Mouse (Mus musculus) MEL (cell line): Measurements from ENCODE around the gene Pdcd1. TPM values are rescaled to one million over a fixed set of nuclear protein-coding genes. Genes with fewer than 3 reads are reported as not detected.

ENCODE experiments used
- DNase-seq: peaks from one replicate; pipeline ENCODE4 v3.0.0; 2011; ENCODE audit warnings: low read depth, low spot score
- H3K27ac ChIP-seq: 2 replicates; pipeline ENCODE4 v1.5.1; 2012; ENCODE audit warnings: low read depth, mild to moderate bottlenecking, control low read depth, low read length, moderate library complexity; ENCODE audit not compliant: control insufficient read depth
- H3K27me3 ChIP-seq, 2 experiments: fragments of 150-350 bp in 1 of 2; sonication (generic) in 1 of 2; 2 replicates each; pipeline ENCODE4 v1.6.1; 2012; ENCODE audit warnings: low read length in 2 of 2, mild to moderate bottlenecking in 2 of 2, improper control_type of control experiment in 1 of 2, moderate library complexity in 1 of 2; ENCODE audit not compliant: insufficient read depth in 2 of 2, control insufficient read depth in 1 of 2
- H3K36me3 ChIP-seq, 2 experiments: 2 replicates each; pipeline ENCODE4 v1.6.1; 2012 to 2014; ENCODE audit warnings: low read length in 2 of 2, improper control_type of control experiment in 1 of 2, inconsistent platforms in 1 of 2, mild to moderate bottlenecking in 1 of 2; ENCODE audit not compliant: insufficient read depth in 2 of 2, control insufficient read depth in 1 of 2
- H3K4me1 ChIP-seq, 2 experiments: fragments of 150-350 bp in 1 of 2; sonication (generic) in 1 of 2; 2 replicates each; pipeline ENCODE4 v1.6.1; 2012; ENCODE audit warnings: low read length in 2 of 2, improper control_type of control experiment in 1 of 2, mild to moderate bottlenecking in 1 of 2; ENCODE audit not compliant: insufficient read depth in 2 of 2, control insufficient read depth in 1 of 2
- H3K4me3 ChIP-seq, 2 experiments: fragments of 150-350 bp in 1 of 2; sonication (generic) in 1 of 2; 2 replicates each; pipeline ENCODE4 v1.5.1; 2012; ENCODE audit warnings: low read depth in 2 of 2, low read length in 2 of 2, mild to moderate bottlenecking in 2 of 2, moderate library complexity in 2 of 2, control low read depth in 1 of 2, improper control_type of control experiment in 1 of 2; ENCODE audit not compliant: control insufficient read depth in 1 of 2, insufficient read depth in 1 of 2
- H3K79me2 ChIP-seq: 2 replicates; pipeline ENCODE4 v1.6.1; 2012; ENCODE audit warnings: mild to moderate bottlenecking, low read length, moderate library complexity; ENCODE audit not compliant: control insufficient read depth, poor library complexity, insufficient read depth
- H3K9ac ChIP-seq: 2 replicates; pipeline ENCODE4 v1.6.1; 2012; ENCODE audit warnings: low read depth, mild to moderate bottlenecking, control low read depth, low read length, moderate library complexity; ENCODE audit not compliant: control insufficient read depth, poor library complexity, severe bottlenecking
- H3K9me3 ChIP-seq: fragments of 150-350 bp; sonication (generic); replicated peaks from 2 replicates; pipeline ENCODE4 v1.6.1; 2012; ENCODE audit warnings: mild to moderate bottlenecking, low read length, improper control_type of control experiment, moderate library complexity; ENCODE audit not compliant: insufficient read depth
- CHD1 ChIP-seq: IDR thresholded peaks from 2 replicates; pipeline ENCODE4 v1.6.1; 2012; ENCODE audit warnings: low read depth, mild to moderate bottlenecking, inconsistent platforms, low read length, improper control_type of control experiment
- CHD2 ChIP-seq: IDR thresholded peaks from 2 replicates; pipeline ENCODE4 v1.6.1; 2011; ENCODE audit warnings: low read length, improper control_type of control experiment
- CTCF ChIP-seq, 3 experiments: IDR thresholded peaks in 2 of 3; conservative IDR thresholded peaks in 1 of 3; 2 replicates each; pipeline ENCODE4 v1.5.1; 2011 to 2012; ENCODE audit warnings: low read length in 3 of 3, low read depth in 2 of 3, mild to moderate bottlenecking in 2 of 3, improper control_type of control experiment in 1 of 3, inconsistent platforms in 1 of 3, mixed read lengths in 1 of 3, moderate library complexity in 1 of 3; ENCODE audit not compliant: control insufficient read depth in 1 of 3, insufficient read depth in 1 of 3, poor library complexity in 1 of 3, severe bottlenecking in 1 of 3
- E2F4 ChIP-seq: IDR thresholded peaks from 2 replicates; pipeline ENCODE4 v1.6.1; 2011; ENCODE audit warnings: low read depth, low read length, improper control_type of control experiment, borderline replicate concordance
- ELF1 ChIP-seq: IDR thresholded peaks from 2 replicates; pipeline ENCODE4 v1.6.1; 2014; ENCODE audit warnings: low read depth, mild to moderate bottlenecking, inconsistent platforms, low read length, improper control_type of control experiment, moderate library complexity
- EP300 ChIP-seq, 2 experiments: IDR thresholded peaks; 2 replicates each; pipeline ENCODE4 v1.6.1; 2011; ENCODE audit warnings: improper control_type of control experiment in 2 of 2, low read length in 2 of 2, low read depth in 1 of 2, mild to moderate bottlenecking in 1 of 2
- ETS1 ChIP-seq: IDR thresholded peaks from 2 replicates; pipeline ENCODE4 v1.6.1; 2012; ENCODE audit warnings: low read depth, mild to moderate bottlenecking, inconsistent platforms, low read length, improper control_type of control experiment, moderate library complexity
- GABPA ChIP-seq: IDR thresholded peaks from 2 replicates; pipeline ENCODE4 v1.6.1; 2012; ENCODE audit warnings: low read depth, mild to moderate bottlenecking, inconsistent platforms, low read length, improper control_type of control experiment, moderate library complexity
- KAT2A ChIP-seq: conservative IDR thresholded peaks from 2 replicates; pipeline ENCODE4 v1.6.1; 2012; ENCODE audit warnings: low read depth, low read length, improper control_type of control experiment, inconsistent platforms
- MAFK ChIP-seq: IDR thresholded peaks from 2 replicates; pipeline ENCODE4 v1.6.1; 2011; ENCODE audit warnings: low read depth, mild to moderate bottlenecking, low read length, improper control_type of control experiment, borderline replicate concordance
- MAX ChIP-seq: IDR thresholded peaks from 2 replicates; pipeline ENCODE4 v1.6.1; 2011; ENCODE audit warnings: low read length, improper control_type of control experiment
- MAZ ChIP-seq: IDR thresholded peaks from 2 replicates; pipeline ENCODE4 v1.6.1; 2012; ENCODE audit warnings: low read depth, mild to moderate bottlenecking, inconsistent platforms, low read length, improper control_type of control experiment
- MEF2A ChIP-seq: IDR thresholded peaks from 2 replicates; pipeline ENCODE4 v1.6.1; 2014; ENCODE audit warnings: low read depth, mild to moderate bottlenecking, inconsistent platforms, low read length, improper control_type of control experiment; ENCODE audit not compliant: poor library complexity, insufficient replicate concordance, severe bottlenecking; ENCODE audit errors: extremely low read depth
- MXI1 ChIP-seq: IDR thresholded peaks from 2 replicates; pipeline ENCODE4 v1.6.1; 2011; ENCODE audit warnings: mild to moderate bottlenecking, low read depth, low read length, improper control_type of control experiment
- MYB ChIP-seq: IDR thresholded peaks from 2 replicates; pipeline ENCODE4 v1.6.1; 2011; ENCODE audit warnings: mild to moderate bottlenecking, low read depth, low read length, improper control_type of control experiment
- MYC ChIP-seq: IDR thresholded peaks from 2 replicates; pipeline ENCODE4 v1.6.1; 2011; ENCODE audit warnings: low read depth, mild to moderate bottlenecking, low read length, improper control_type of control experiment, moderate library complexity
- NELFE ChIP-seq: IDR thresholded peaks from 2 replicates; pipeline ENCODE4 v1.6.1; 2011; ENCODE audit warnings: low read depth, low read length, improper control_type of control experiment
- POLR2A ChIP-seq, 2 experiments: IDR thresholded peaks; 2 replicates each; pipeline ENCODE4 v1.6.1; 2011 to 2012; ENCODE audit warnings: low read length in 2 of 2, mild to moderate bottlenecking in 2 of 2, control low read depth in 1 of 2, improper control_type of control experiment in 1 of 2, low read depth in 1 of 2, moderate library complexity in 1 of 2; ENCODE audit not compliant: control insufficient read depth in 1 of 2, insufficient read depth in 1 of 2, poor library complexity in 1 of 2
- POLR2AphosphoS2 ChIP-seq: IDR thresholded peaks from 2 replicates; pipeline ENCODE4 v1.6.1; 2011; ENCODE audit warnings: low read length, improper control_type of control experiment
- RAD21 ChIP-seq: IDR thresholded peaks from 2 replicates; pipeline ENCODE4 v1.6.1; 2011; ENCODE audit warnings: mild to moderate bottlenecking, low read depth, low read length, improper control_type of control experiment
- RCOR1 ChIP-seq: IDR thresholded peaks from 2 replicates; pipeline ENCODE4 v1.6.1; 2012; ENCODE audit warnings: low read depth, mild to moderate bottlenecking, inconsistent platforms, low read length, improper control_type of control experiment
- SIN3A ChIP-seq: IDR thresholded peaks from 2 replicates; pipeline ENCODE4 v1.6.1; 2012; ENCODE audit warnings: low read length, improper control_type of control experiment, inconsistent platforms
- SMC3 ChIP-seq: IDR thresholded peaks from 2 replicates; pipeline ENCODE4 v1.6.1; 2011; ENCODE audit warnings: low read depth, low read length, improper control_type of control experiment
- TCF12 ChIP-seq: IDR thresholded peaks from 2 replicates; pipeline ENCODE4 v1.6.1; 2014; ENCODE audit warnings: low read depth, mild to moderate bottlenecking, inconsistent platforms, low read length, improper control_type of control experiment, moderate library complexity
- UBTF ChIP-seq: IDR thresholded peaks from 2 replicates; pipeline ENCODE4 v1.6.1; 2012; ENCODE audit warnings: low read depth, mild to moderate bottlenecking, inconsistent platforms, low read length, improper control_type of control experiment, moderate library complexity, borderline replicate concordance; ENCODE audit not compliant: insufficient read depth
- USF1 ChIP-seq: IDR thresholded peaks from 2 replicates; pipeline ENCODE4 v1.6.1; 2014; ENCODE audit warnings: low read depth, mild to moderate bottlenecking, inconsistent platforms, low read length, improper control_type of control experiment, moderate library complexity
- USF2 ChIP-seq, 2 experiments: IDR thresholded peaks; 2 replicates each; pipeline ENCODE4 v1.6.1; 2011 to 2012; ENCODE audit warnings: improper control_type of control experiment in 2 of 2, low read length in 2 of 2, borderline replicate concordance in 1 of 2, inconsistent platforms in 1 of 2, low read depth in 1 of 2, mild to moderate bottlenecking in 1 of 2; ENCODE audit not compliant: insufficient read depth in 1 of 2
- ZC3H11A ChIP-seq: IDR thresholded peaks from 2 replicates; pipeline ENCODE4 v1.6.1; 2012; ENCODE audit warnings: low read depth, mild to moderate bottlenecking, inconsistent platforms, low read length, improper control_type of control experiment
- ZKSCAN1 ChIP-seq: IDR thresholded peaks from 2 replicates; pipeline ENCODE4 v1.6.1; 2012; ENCODE audit warnings: low read depth, mild to moderate bottlenecking, inconsistent platforms, low read length, improper control_type of control experiment, moderate library complexity
- ZNF384 ChIP-seq: IDR thresholded peaks from 2 replicates; pipeline ENCODE4 v1.6.1; 2012; ENCODE audit warnings: low read depth, mild to moderate bottlenecking, inconsistent platforms, low read length, improper control_type of control experiment
- polyA plus RNA-seq, 2 experiments: library from polyadenylated mRNA; stranded (reverse) in 1 of 2; unstranded in 1 of 2; fragments of >175 nt in 1 of 2; fragments of >200 nt in 1 of 2; gene quantifications; 2 replicates each; pipeline versions ENCODE4 v1.2.1 to v1.2.4; 2012; ENCODE audit warnings: low replicate concordance in 2 of 2, low read depth in 1 of 2; ENCODE audit not compliant: insufficient read length in 2 of 2, insufficient read depth in 1 of 2, missing spikeins in 1 of 2
- total RNA-seq: library from RNA; depleted of rRNA; stranded (reverse); fragments of 300-350 nt; gene quantifications from 2 replicates; pipeline ENCODE4 v1.2.3, GENCODE M21; 2012

Pdcd1 gene
- total and polyA plus RNA-seq, 3 experiments, result 0.13 TPM; not detected in 2

DNA sequence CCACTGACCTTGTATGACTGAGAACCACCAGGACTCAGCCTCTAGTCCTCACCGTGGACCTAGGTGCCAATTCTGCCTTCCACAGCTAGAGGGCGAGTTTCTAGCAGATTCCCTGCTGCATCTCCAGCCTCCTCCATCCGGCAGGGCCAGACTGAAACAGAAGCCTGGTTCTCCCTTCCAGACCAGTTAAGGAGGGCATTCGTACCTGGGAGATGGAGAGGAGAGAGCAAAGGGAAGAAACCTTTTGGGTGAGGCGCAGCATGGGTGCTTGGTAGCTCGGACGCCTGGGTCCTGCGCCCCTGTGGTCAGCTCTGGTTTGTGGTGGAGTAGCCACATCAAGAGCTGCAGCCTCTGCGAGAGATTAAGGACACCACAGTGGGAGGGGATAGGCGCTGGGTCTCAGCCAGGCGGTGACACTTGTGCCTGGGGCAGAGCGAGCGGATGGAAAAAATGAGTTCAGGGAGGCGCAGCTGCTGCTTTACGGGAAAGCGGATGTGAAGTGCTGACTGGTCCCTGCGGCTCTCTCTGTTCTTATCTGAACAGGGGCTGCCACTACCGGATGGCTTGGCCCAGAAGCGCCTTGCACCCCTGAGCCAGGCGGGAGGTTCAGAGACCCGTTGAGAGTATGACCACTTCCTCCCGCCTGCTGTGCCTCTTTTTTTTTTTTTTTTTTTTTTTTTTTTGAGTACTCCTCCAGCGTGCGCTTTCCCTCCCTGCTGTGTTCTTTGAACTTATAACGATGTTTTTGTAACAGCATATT is 17.2 kb downstream of the Pdcd1 start (continued):
- TF ChIP-seq NELFE (peak; percentile 56), UBTF (no peak), MXI1 (peak; percentile 47), CTCF (IDR thresholded peaks at IDR 0.05 in 2 of 3, conservative IDR thresholded peaks at IDR 0.05 in 1 of 3; ENCODE audit: control insufficient read depth in 1 of 3, insufficient read depth in 1 of 3, low read depth in 2 of 3, low read length in 3 of 3, poor library complexity in 1 of 3, severe bottlenecking in 1 of 3) (peak; percentile 81 to 94 (median 94)), GABPA (peak; percentile 56; the same call in 1 of the 2 replicates), CHD1 (peak; percentile 96), ZNF384 (peak; percentile 98), SIN3A (peak; percentile 47), POLR2A (IDR thresholded peaks at IDR 0.05; ENCODE audit: control insufficient read depth in 1 of 2, insufficient read depth in 1 of 2, low read depth in 1 of 2, low read length in 2 of 2, poor library complexity in 1 of 2) (peak; percentile 32 to 75; a peak in 3 of 4 replicates), MEF2A (no peak), RCOR1 (peak; percentile 81), KAT2A (peak; percentile 46; the same call in 1 of the 2 replicates), ELF1 (peak; percentile 44), MYB (peak; percentile 58), SMC3 (peak; percentile 70), ZKSCAN1 (peak; percentile 65; the same call in 1 of the 2 replicates), ZC3H11A (peak; percentile 46), CHD2 (no peak; the same call in 1 of the 2 replicates), MYC (no peak)

DNA sequence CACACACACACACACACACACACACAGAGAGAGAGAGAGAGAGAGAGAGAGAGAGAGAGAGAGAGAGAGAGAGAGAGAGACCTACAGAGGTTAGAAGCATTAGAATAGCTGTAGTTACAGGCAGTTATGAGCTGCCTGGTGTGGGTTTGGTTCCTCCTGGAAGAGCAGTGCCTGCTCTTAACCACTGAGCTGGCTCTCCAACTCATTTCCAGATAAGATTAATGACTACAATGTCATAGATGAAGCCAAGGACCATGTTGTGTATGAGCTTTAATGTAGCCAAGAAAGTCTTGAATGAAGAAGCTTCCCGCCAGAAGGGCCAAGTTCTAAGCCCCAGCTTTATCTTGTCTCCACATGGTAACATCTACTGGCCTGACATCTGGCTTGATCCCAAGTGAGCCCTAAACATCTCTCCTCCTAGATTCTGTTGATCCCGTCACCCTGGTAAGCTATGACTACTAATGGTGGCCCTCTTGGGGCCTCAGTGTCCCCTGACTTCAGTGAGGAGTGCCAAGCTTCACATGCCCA is 19.2 kb downstream of the Pdcd1 start:
- H3K9me3 ChIP-seq, result no peaks in the 10 kb centered on the region
- no peaks in the 10 kb centered on the region for H3K27me3 ChIP-seq
- H3K4me1 ChIP-seq, result peaks cover 16 to 28% of the 10 kb centered on the region in 2 experiments
- peak overlapping the region; percentile 45; the same call in 1 of the 2 replicates for H3K27ac ChIP-seq
- no peak overlapping the region for H3K4me3 ChIP-seq
- peak; percentile 77 for DNase-seq
- peaks cover 0 to 25% of the 10 kb centered on the region in 2 experiments; a peak in 2 of 4 replicates for H3K36me3 ChIP-seq
- H3K9ac ChIP-seq, result no peak overlapping the region
- no peaks in the 10 kb centered on the region for H3K79me2 ChIP-seq
- TF ChIP-seq CHD2 (no peak), MYC (0 out of 2 replicates have a peak, but pooled peaks have one; percentile 43), CHD1 (no peak), USF1 (no peak), MAFK (no peak), EP300 (IDR thresholded peaks at IDR 0.05; ENCODE audit: low read depth in 1 of 2, low read length in 2 of 2) (peak; percentile 56), ETS1 (peak; percentile 52), RAD21 (no peak), MAZ (no peak), MYB (no peak), MEF2A (no peak), TCF12 (peak; percentile 44; the same call in 1 of the 2 replicates), NELFE (no peak), MXI1 (peak; percentile 63; the same call in 1 of the 2 replicates), E2F4 (0 out of 2 replicates have a peak, but pooled peaks have one; percentile 48), ZC3H11A (no peak), MAX (peak; percentile 71), POLR2AphosphoS2 (no peak), ZKSCAN1 (no peak), USF2 (IDR thresholded peaks at IDR 0.05; ENCODE audit: borderline replicate concordance in 1 of 2, insufficient read depth in 1 of 2, low read depth in 1 of 2, low read length in 2 of 2) (no peak), RCOR1 (0 out of 2 replicates have a peak, but pooled peaks have one; percentile 23)
